Mouse (Mus musculus) stomach, embryonic 14.5 days (tissue): ENCODE data around the gene Csdc2. TPM values are rescaled to one million over a fixed set of nuclear protein-coding genes. Genes with fewer than 3 reads are reported as not detected.

Experiments used
- ATAC-seq: fragments of 200-750 bp; cut with Nextera tagmentation; 2 replicates; pipeline ENCODE4 v1.8.0; 2017; ENCODE audit warnings: low read depth, moderate TSS enrichment; ENCODE audit not compliant: insufficient number of reproducible peaks, insufficient read depth, low FRiP score
- H3K27ac ChIP-seq: fragments of 300-500 bp; sonication (generic); 2 replicates; pipeline ENCODE4 v1.5.1; 2014; ENCODE audit warnings: mild to moderate bottlenecking, low read length, moderate library complexity, mixed read lengths
- H3K27me3 ChIP-seq: fragments of 300-500 bp; sonication (generic); 2 replicates; pipeline ENCODE4 v1.6.1; 2014; ENCODE audit warnings: low read length, control low read depth, mixed read lengths; ENCODE audit not compliant: control insufficient read depth, insufficient read depth
- H3K36me3 ChIP-seq: fragments of 300-500 bp; sonication (generic); 2 replicates; pipeline ENCODE4 v1.6.1; 2014; ENCODE audit warnings: mild to moderate bottlenecking, control low read depth, low read length, moderate library complexity, mixed read lengths; ENCODE audit not compliant: control insufficient read depth, insufficient read depth
- H3K4me1 ChIP-seq: fragments of 300-500 bp; sonication (generic); 2 replicates; pipeline ENCODE4 v1.6.1; 2014; ENCODE audit warnings: low read length, control low read depth, mixed read lengths; ENCODE audit not compliant: control insufficient read depth, insufficient read depth
- H3K4me2 ChIP-seq: fragments of 300-500 bp; sonication (generic); replicated peaks from 2 replicates; pipeline ENCODE4 v1.6.1; 2014; ENCODE audit warnings: low read depth, low read length, control low read depth
- H3K4me3 ChIP-seq: fragments of 300-500 bp; sonication (generic); 2 replicates; pipeline ENCODE4 v1.5.1; 2014; ENCODE audit warnings: low read depth, low read length, control low read depth
- H3K9ac ChIP-seq: fragments of 300-500 bp; sonication (generic); replicated peaks from 2 replicates; pipeline ENCODE4 v1.6.1; 2014; ENCODE audit warnings: low read depth, mild to moderate bottlenecking, control low read depth, low read length, moderate library complexity, mixed read lengths
- H3K9me3 ChIP-seq: fragments of 300-500 bp; sonication (generic); 2 replicates; pipeline ENCODE4 v1.6.1; 2016; ENCODE audit warnings: low read depth, low read length, control low read depth; ENCODE audit not compliant: control insufficient read depth
- WGBS: fragments of 180-500 bp; shearing (Covaris S2); extraction: QIAGEN DNeasy Blood & Tissue Kit; methylation state at CpG from one replicate; pipeline ENCODE4 v1.1.7; 2014; 5-methylcytosine and 5-hydroxymethylcytosine counted together
- polyA plus RNA-seq: library from polyadenylated mRNA; unstranded; fragments of >200 nt; fragmentation: Nextera tagmentation; extraction: Ambion mirVana; gene quantifications from 2 replicates; pipeline ENCODE4 v1.2.1, GENCODE M21; 2014

The Csdc2 gene
- polyA plus RNA-seq, 1 experiment from 2014 or later, result 18.3 TPM

DNA sequence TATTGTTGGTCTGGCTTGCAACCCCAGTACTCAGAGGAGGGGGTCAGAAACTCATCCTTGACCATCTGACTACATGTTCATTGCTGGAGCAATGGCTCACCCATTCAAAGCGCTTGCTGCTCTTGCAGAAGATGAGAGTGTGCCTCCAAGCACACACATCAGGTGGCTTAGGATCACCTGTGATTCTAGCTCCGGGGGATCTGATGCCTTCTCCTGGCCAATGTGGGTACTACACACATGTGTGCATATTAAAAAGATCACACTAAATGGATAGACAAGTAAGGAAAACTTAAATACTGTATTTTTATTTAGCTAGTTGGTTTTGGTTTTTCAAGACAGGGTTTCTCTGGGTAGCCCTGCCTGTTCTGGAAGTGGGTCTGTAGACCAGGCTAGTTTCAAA, 4.5 kb downstream of the Csdc2 start:
- no peak overlapping the region for H3K27ac ChIP-seq
- 90% methylated on average over 2 of the region's 2 CpGs for WGBS
- no peak for ATAC-seq

DNA sequence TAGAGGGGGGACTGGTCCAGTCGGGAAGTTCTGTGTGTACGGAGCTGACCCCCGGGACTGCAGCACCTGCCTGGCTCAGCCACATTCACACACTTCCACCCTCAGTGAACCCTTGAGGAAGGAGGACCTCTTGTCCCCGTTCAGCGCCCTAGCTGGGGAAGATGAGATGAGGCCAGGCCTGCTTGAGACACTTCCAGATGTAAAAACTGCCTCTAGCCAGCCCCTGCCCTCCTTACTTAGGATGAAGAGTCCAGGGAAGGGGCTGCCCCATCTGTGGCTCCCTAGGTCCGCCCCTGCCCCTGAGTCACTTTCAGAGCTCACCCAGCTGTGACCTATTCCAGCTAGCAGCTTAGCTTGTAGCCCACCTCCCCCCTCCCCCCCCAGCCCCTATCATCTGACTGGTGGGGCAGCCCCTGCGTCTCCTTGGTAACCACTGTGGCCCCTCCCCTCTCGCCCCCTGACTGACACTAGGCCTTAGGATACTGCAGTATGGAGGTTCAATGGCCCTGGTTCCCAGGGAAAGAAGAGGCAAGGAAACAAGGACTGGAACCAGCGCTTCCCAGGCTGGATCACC, 6.7 kb downstream of the Csdc2 start:
- Histone ChIP-seq H3K4me2 (no peak overlapping the region), H3K9ac (no peak overlapping the region), H3K27me3 (no peaks in the 10 kb centered on the region), H3K4me1 (no peaks in the 10 kb centered on the region), H3K27ac (no peak overlapping the region), H3K4me3 (no peak overlapping the region), H3K36me3 (no peaks in the 10 kb centered on the region), H3K9me3 (no peaks in the 10 kb centered on the region)
- no peak for ATAC-seq
- 22% methylated on average over 9 of the region's 9 CpGs for WGBS

More for the DNA sequence above, 4.5 kb downstream of the Csdc2 start:
- Histone ChIP-seq H3K36me3 (no peaks in the 10 kb centered on the region), H3K4me1 (peaks cover 12% of the 10 kb centered on the region; the same call in 1 of the 2 replicates), H3K9me3 (no peaks in the 10 kb centered on the region), H3K4me3 (no peak overlapping the region), H3K4me2 (no peak overlapping the region), H3K9ac (no peak overlapping the region), H3K27me3 (no peaks in the 10 kb centered on the region)

DNA sequence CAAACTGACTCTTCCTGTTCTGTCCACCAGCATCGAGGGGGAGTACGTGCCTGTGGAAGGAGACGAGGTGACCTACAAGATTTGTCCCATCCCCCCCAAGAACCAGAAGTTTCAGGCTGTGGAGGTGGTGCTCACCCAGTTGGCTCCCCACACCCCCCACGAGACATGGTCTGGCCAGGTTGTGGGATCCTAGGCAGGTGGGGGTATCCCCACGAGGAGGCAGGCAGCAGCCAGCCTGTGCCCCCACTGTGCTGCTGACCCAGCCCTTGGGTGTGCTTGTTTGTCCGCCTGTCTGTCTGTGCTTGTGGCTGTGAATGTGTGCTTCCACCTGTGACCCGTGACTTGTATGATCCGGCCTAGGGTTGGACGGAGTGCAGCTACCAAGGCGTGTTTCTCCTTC, 12.5 kb downstream of the Csdc2 start:
- Histone ChIP-seq H3K27me3 (no peaks in the 10 kb centered on the region), H3K9me3 (no peaks in the 10 kb centered on the region), H3K27ac (no peak overlapping the region), H3K4me2 (no peak overlapping the region), H3K4me3 (no peak overlapping the region), H3K36me3 (peaks cover 8% of the 10 kb centered on the region; the same call in 1 of the 2 replicates), H3K4me1 (no peaks in the 10 kb centered on the region), H3K9ac (no peak overlapping the region)
- 86% methylated on average over 10 of the region's 10 CpGs for WGBS
- no peak for ATAC-seq

DNA sequence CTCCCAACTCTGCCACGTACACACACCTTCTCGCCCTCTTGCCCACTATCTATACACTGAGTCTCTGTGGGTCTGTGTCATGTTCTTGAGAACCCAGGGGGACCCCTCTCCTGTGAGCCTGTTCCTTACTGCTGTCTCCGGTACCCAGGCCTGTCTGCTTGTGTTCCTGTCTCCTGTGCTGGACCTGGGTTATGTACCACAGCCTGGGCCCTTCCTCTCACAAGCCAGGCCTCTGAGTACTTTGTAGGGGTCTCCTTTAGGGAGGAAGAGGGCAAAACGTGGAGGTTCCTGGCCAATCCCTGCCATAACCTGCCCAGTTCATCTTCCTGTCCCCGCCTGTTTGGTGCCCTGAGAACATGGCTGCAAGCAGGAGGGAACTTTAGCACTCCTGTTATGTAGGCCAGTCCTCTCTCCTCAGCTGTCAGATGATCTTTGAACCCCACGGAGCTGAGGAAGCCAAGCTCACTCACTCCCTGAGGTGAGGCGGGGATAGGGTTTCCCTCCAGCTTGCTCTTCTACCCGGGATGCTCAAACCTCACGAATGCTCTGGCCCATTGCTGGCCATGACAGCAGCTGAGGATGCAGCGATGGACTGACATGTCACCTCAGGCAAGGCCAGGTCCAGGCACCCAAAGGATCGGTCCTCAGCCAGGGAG, 13.0 kb downstream of the Csdc2 start:
- no peak overlapping the region for H3K4me3 ChIP-seq
- ATAC-seq, result no peak

DNA sequence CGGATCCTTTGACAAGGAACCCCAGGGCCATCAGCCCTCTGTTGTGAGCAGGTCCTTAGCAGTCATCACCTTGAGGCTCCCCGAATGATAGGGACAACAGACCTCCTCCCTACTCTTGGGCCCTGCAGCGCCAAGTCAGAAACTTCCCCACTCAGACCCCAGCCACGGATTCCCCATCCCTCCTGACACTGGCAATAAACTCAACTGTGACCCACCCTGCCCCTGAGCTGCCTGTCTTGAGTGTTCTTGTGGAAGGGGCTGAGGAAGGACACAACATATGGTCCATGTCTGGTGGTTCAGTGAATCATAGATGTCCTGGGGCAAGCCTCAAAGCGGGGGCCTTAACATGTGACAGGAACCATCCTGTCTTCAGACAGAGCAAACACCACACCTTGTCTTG, 14.2 kb downstream of the Csdc2 start:
- Histone ChIP-seq H3K9me3 (no peaks in the 10 kb centered on the region), H3K27ac (no peak overlapping the region), H3K4me1 (no peaks in the 10 kb centered on the region), H3K4me2 (no peak overlapping the region), H3K36me3 (peaks cover 14% of the 10 kb centered on the region), H3K4me3 (no peak overlapping the region), H3K9ac (no peak overlapping the region), H3K27me3 (no peaks in the 10 kb centered on the region)
- no peak for ATAC-seq
- WGBS, result 65% methylated on average over 5 of the region's 5 CpGs

More for the DNA sequence above, 13.0 kb downstream of the Csdc2 start:
- Histone ChIP-seq H3K9ac (no peak overlapping the region), H3K4me1 (no peaks in the 10 kb centered on the region), H3K27me3 (no peaks in the 10 kb centered on the region), H3K4me2 (no peak overlapping the region), H3K27ac (no peak overlapping the region), H3K36me3 (peaks cover 8% of the 10 kb centered on the region), H3K9me3 (no peaks in the 10 kb centered on the region)
- WGBS, result 70% methylated on average over 11 of the region's 11 CpGs

DNA sequence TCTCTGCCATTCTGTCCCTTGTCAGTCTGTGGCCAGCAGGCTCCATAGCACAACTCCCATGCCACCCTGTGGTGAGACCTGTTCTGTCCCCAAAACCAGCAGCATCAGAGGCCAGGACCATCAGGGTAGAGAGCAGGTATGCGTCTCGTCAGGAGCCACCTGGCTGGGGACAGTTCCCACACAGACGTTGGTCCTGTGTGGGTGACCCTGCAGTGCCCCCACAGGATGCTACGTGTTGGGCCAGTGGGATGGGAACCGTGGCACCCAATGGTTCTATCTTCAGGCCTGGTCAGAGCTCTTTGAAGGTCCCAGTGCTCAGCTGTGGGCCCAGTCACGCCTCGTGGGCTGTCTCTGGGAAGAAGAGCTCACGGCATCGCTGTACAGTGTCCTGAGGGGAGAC, 14.6 kb downstream of the Csdc2 start:
- Histone ChIP-seq H3K4me1 (no peaks in the 10 kb centered on the region), H3K4me3 (no peak overlapping the region), H3K9ac (no peak overlapping the region), H3K27me3 (no peaks in the 10 kb centered on the region), H3K4me2 (no peak overlapping the region), H3K9me3 (no peaks in the 10 kb centered on the region), H3K36me3 (peaks cover 14% of the 10 kb centered on the region), H3K27ac (no peak overlapping the region)
- ATAC-seq, result no peak
- 80% methylated on average over 9 of the region's 9 CpGs for WGBS

DNA sequence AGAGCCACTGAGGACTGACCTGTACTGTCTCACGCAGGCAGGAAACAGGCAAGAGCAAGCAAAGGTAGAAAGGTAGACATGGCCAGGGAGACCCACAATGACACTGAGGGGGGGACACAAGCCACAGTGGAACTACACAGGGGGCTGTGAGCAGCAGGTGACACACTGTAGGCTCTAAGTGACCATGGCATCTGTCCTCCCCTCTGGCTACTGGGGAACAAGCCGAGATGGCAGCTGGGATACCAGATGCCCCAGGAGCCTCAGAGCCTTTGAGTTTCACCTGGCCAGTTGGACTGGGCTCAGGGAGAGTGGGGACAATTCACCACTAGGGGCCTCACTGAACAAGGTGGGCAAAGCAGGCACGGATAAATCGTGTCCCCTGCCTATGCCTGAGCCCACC, 15.8 kb downstream of the Csdc2 start:
- H3K4me2 ChIP-seq, result no peak overlapping the region
- peaks cover 14% of the 10 kb centered on the region for H3K36me3 ChIP-seq
- WGBS, result 82% methylated on average over 4 of the region's 4 CpGs
- H3K9ac ChIP-seq, result no peak overlapping the region
- ATAC-seq, result no peak
- H3K9me3 ChIP-seq, result no peaks in the 10 kb centered on the region
- H3K27ac ChIP-seq, result no peak overlapping the region
- no peaks in the 10 kb centered on the region for H3K4me1 ChIP-seq
- no peak overlapping the region for H3K4me3 ChIP-seq
- no peaks in the 10 kb centered on the region for H3K27me3 ChIP-seq

DNA sequence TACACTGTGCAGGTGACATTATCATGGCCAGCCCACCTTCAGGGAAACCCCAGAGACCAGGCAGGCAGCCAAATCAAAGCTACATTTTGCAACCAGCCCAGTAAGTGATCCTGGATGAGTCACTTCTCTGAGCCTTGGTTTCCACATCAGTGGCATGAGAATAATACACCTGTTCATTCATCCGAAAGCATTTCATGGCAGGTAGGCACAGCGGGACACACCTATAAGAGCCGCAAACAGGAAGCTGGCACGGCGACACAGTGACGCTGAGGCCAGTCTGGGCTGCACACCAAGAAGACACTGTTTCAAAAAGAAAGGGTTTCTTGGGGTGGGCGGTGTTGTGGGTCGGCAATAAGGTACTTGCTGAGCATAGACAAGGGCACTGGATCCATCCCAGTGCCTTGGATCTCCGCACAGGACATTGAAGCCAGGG, 17.6 kb downstream of the Csdc2 start:
- no peak overlapping the region for H3K9ac ChIP-seq
- no peaks in the 10 kb centered on the region for H3K27me3 ChIP-seq
- H3K4me3 ChIP-seq, result no peak overlapping the region
- H3K36me3 ChIP-seq, result peaks cover 14% of the 10 kb centered on the region
- no peak for ATAC-seq
- H3K9me3 ChIP-seq, result no peaks in the 10 kb centered on the region
- no peaks in the 10 kb centered on the region for H3K4me1 ChIP-seq
- no peak overlapping the region for H3K27ac ChIP-seq
- 96% methylated on average over 9 of the region's 9 CpGs for WGBS
- H3K4me2 ChIP-seq, result no peak overlapping the region

DNA sequence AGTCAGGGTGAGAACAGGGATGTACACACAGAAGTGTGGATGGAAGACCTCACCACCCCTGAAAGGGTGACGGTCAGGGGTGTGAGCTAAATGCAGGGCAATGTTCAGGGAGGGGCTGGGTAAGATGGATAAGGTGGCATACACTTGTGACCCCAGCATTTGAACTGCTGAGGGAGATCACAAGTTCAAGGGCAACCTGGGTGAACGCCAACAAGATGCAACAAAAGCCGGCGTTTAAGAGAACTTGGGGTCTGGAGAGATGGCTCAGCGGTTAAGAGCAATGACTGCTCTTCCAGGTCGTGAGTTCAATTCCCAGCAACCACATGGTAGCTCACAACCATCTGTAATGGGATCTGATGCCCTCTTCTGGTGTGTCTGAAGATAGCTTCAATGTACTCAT, 18.2 kb downstream of the Csdc2 start:
- 93% methylated on average over 6 of the region's 6 CpGs for WGBS
- no peak overlapping the region for H3K27ac ChIP-seq
- no peaks in the 10 kb centered on the region for H3K9me3 ChIP-seq
- H3K27me3 ChIP-seq, result no peaks in the 10 kb centered on the region
- H3K4me3 ChIP-seq, result no peak overlapping the region
- H3K36me3 ChIP-seq, result peaks cover 14% of the 10 kb centered on the region
- H3K4me2 ChIP-seq, result no peak overlapping the region
- no peak for ATAC-seq
- no peak overlapping the region for H3K9ac ChIP-seq
- H3K4me1 ChIP-seq, result no peaks in the 10 kb centered on the region
